Mouse (Mus musculus) neural tube, embryonic 13.5 days (tissue): Measurements from ENCODE around the gene Foxa1. TPM values are rescaled to one million over a fixed set of nuclear protein-coding genes. Genes with fewer than 3 reads are reported as not detected.

ENCODE experiments used
- ATAC-seq: fragments of 200-750 bp; cut with Nextera tagmentation; 2 replicates; pipeline ENCODE4 v1.8.0; 2017; ENCODE audit warnings: low read depth, mild to moderate bottlenecking, moderate TSS enrichment, moderate library complexity
- H3K27ac ChIP-seq: fragments of 300-500 bp; sonication (generic); replicated peaks from 2 replicates; pipeline ENCODE4 v1.5.1; 2015; ENCODE audit warnings: moderate library complexity, mild to moderate bottlenecking, inconsistent platforms
- H3K27me3 ChIP-seq: fragments of 300-500 bp; sonication (generic); 2 replicates; pipeline ENCODE4 v1.6.1; 2015; ENCODE audit warnings: mild to moderate bottlenecking, inconsistent platforms
- H3K36me3 ChIP-seq: fragments of 300-500 bp; sonication (generic); 2 replicates; pipeline ENCODE4 v1.6.1; 2015; ENCODE audit warnings: mild to moderate bottlenecking, inconsistent platforms
- H3K4me1 ChIP-seq: fragments of 300-500 bp; sonication (generic); replicated peaks from 2 replicates; pipeline ENCODE4 v1.6.1; 2015; ENCODE audit warnings: inconsistent platforms
- H3K4me2 ChIP-seq: fragments of 300-500 bp; sonication (generic); 2 replicates; pipeline ENCODE4 v1.6.1; 2015; ENCODE audit warnings: inconsistent platforms, mild to moderate bottlenecking, moderate library complexity
- H3K4me3 ChIP-seq: fragments of 300-500 bp; sonication (generic); 2 replicates; pipeline ENCODE4 v1.5.1; 2015; ENCODE audit warnings: mild to moderate bottlenecking, inconsistent platforms
- H3K9ac ChIP-seq: fragments of 300-500 bp; sonication (generic); 2 replicates; pipeline ENCODE4 v1.6.1; 2015; ENCODE audit warnings: moderate library complexity, mild to moderate bottlenecking, inconsistent platforms
- H3K9me3 ChIP-seq: fragments of 300-500 bp; sonication (generic); 2 replicates; pipeline ENCODE4 v1.6.1; 2016; ENCODE audit warnings: inconsistent platforms
- WGBS: fragments of 180-500 bp; shearing (Covaris S2); methylation state at CpG from one replicate; pipeline ENCODE4 v1.1.7; 2015; 5-methylcytosine and 5-hydroxymethylcytosine counted together
- polyA plus RNA-seq: library from polyadenylated mRNA; unstranded; fragments of >200 nt; fragmentation: Nextera tagmentation; extraction: Ambion mirVana; gene quantifications from 2 replicates; pipeline ENCODE4 v1.2.1, GENCODE M21; 2015

Foxa1 gene
- polyA plus RNA-seq, 1 experiment from 2014 or later = 0.74 TPM

DNA sequence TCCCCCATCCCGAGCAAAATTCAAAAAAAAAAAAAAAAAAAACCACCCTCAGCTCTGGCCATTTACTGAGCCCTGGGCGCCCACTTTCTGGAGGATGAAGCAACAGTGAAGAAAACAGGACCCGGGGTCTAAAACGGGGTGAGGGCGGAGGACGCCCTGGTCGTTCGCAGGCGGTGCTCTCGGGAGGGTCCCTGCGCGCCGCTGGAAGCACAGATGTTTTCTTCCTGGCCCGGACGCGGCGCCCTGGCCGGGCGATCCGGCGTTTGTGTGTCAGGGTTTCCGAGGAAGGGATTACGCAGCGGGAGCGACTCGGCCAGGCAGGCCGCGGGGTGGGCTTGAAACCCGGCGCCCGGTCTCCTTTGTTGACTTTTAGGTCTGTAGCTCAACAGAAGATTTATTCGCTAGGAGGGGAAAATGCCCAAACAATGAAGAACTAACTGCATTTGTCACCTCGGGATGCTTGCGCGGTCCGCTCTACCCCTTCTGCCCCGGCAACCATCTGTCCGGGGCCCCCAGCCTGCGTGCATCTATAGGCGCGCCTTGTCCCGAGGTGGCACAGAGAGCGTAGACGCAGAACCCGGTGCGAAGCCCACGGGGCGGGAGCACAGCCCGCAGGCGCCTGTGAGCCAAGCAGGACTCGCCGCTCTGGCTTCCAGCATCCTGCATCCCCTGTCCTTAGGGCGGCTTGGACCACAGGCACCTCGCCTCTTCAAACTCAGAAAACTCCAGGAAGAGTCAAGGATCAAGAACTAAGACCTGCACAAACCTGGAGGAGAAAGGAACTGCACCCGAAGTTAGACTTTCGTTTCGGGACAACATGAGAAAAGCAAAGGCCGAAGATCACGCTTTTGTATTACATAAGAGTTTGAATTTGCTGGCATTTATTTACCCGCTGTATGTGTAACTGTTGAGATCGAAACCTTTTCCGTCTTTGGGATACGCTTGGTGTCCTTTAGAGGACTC, 7.8 kb downstream of the Foxa1 start:
- no peaks in the 10 kb centered on the region for H3K9me3 ChIP-seq
- under 1% methylated on average over 63 of the region's 63 CpGs for WGBS
- no peaks in the 10 kb centered on the region for H3K36me3 ChIP-seq
- H3K4me3 ChIP-seq = peak overlapping the region; percentile 27
- H3K27me3 ChIP-seq = peaks cover 94% of the 10 kb centered on the region
- H3K4me2 ChIP-seq = peak overlapping the region; percentile 42
- H3K4me1 ChIP-seq = peaks cover 28% of the 10 kb centered on the region
- ATAC-seq = 0 out of 2 replicates have a peak, but pooled peaks have one; percentile 43
- H3K9ac ChIP-seq = 0 out of 2 replicates have a peak overlapping the region, but pooled peaks have one; percentile 12
- H3K27ac ChIP-seq = no peak overlapping the region

DNA sequence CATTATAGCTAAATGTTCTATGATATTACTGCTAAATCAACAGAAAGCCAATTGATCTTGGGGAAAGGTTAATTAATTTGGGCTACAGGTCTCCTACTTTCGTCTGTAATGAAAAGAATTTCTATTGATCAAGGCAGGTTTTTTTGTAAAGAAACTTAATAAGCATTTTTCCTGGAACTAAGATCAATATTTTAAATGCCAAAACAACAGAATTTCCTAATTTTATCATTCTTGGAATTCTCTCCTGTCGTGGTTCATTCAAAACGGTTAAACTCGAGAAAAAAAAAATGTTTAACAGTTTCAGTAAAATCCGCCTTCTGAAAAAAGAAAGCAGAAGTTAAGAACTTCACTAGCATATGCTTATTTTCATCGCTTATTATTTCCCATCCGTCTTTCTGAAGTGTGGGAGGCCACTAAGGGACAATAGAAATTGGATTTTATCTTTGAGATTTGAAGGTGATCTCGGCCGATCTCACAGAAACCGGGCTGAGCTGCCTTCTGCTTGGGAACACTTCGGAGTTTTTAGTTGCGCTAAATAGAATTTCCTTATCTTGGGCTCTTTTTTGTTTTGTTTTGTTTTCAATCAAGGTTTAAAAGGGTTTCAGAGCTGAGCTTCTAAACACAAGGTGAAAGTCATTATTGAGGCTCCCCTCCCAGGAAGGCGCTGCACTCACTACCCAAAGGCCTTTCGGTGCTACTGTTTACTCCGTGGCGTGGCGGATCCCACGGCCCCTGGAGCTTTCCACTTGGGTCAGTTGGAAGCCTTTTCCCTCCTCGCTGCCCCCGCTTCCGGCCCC, 8.7 kb downstream of the Foxa1 start:
- whole genome bisulfite sequencing = 1% methylated on average over 21 of the region's 21 CpGs
- H3K27me3 ChIP-seq = peaks cover 94% of the 10 kb centered on the region
- H3K4me2 ChIP-seq = peak overlapping the region; percentile 42
- H3K9me3 ChIP-seq = no peaks in the 10 kb centered on the region
- no peak for ATAC-seq
- H3K9ac ChIP-seq = 0 out of 2 replicates have a peak overlapping the region, but pooled peaks have one; percentile 12
- H3K27ac ChIP-seq = no peak overlapping the region
- H3K4me3 ChIP-seq = peak overlapping the region; percentile 27; the same call in 1 of the 2 replicates
- H3K4me1 ChIP-seq = peaks cover 27% of the 10 kb centered on the region
- H3K36me3 ChIP-seq = no peaks in the 10 kb centered on the region

GRCm38 (mm10) chr12:57536909-57537670, 9.6 kb downstream of the Foxa1 start:
- 3% methylated on average over 11 of the region's 11 CpGs for WGBS
- no peak for ATAC-seq

DNA sequence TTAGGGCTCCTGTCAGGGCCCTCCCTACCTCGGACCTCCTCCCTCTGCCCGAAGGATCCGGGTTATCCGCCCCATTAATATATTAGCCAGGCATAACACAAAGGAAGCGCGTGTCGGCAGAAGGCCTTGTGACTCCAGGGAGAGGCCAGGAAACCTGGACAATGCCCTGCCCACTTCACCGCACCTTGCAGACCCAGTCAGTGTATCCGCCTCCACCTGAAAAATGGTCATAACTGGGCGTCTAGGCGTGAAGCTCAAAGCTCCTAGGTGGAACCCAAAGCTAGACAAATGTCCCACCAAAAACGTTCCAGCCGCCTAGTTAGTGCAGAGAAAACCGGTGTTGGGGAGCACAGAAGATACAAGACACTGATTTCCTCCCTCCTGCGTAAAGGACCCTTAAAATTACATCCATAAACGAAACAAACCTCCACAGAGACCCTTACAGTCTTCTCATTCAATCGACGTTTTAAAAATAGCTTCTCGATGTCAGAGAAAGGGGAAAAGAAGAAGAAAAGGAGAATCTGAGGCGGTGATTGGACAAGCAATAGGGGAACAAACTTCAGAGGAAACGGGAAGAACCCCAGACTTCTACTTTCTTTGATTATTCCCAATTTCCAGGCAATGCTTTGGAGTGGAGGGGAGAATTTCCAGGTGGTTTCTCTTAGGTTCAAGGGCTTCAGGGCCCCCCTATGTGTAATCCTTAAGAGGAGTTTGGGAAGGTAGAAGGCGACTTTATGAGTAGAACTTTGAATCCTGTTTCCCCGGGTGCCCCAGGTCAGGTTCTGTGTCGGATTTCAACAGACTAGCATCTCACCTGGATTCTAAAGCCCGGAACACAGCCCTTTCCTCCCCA, 10.4 kb downstream of the Foxa1 start:
- Histone ChIP-seq H3K27me3 (peaks cover 94% of the 10 kb centered on the region), H3K9ac (no peak overlapping the region), H3K36me3 (no peaks in the 10 kb centered on the region), H3K9me3 (no peaks in the 10 kb centered on the region), H3K4me1 (peaks cover 16% of the 10 kb centered on the region), H3K4me2 (no peak overlapping the region), H3K4me3 (no peak overlapping the region), H3K27ac (no peak overlapping the region)
- no peak for ATAC-seq
- 2% methylated on average over 25 of the region's 25 CpGs for WGBS

More at GRCm38 (mm10) chr12:57536909-57537670, 9.6 kb downstream of the Foxa1 start:
- Histone ChIP-seq H3K36me3 (no peaks in the 10 kb centered on the region), H3K27ac (no peak overlapping the region), H3K4me2 (no peak overlapping the region), H3K4me3 (no peak overlapping the region), H3K4me1 (peaks cover 18% of the 10 kb centered on the region), H3K27me3 (peaks cover 94% of the 10 kb centered on the region), H3K9ac (no peak overlapping the region), H3K9me3 (no peaks in the 10 kb centered on the region)

DNA sequence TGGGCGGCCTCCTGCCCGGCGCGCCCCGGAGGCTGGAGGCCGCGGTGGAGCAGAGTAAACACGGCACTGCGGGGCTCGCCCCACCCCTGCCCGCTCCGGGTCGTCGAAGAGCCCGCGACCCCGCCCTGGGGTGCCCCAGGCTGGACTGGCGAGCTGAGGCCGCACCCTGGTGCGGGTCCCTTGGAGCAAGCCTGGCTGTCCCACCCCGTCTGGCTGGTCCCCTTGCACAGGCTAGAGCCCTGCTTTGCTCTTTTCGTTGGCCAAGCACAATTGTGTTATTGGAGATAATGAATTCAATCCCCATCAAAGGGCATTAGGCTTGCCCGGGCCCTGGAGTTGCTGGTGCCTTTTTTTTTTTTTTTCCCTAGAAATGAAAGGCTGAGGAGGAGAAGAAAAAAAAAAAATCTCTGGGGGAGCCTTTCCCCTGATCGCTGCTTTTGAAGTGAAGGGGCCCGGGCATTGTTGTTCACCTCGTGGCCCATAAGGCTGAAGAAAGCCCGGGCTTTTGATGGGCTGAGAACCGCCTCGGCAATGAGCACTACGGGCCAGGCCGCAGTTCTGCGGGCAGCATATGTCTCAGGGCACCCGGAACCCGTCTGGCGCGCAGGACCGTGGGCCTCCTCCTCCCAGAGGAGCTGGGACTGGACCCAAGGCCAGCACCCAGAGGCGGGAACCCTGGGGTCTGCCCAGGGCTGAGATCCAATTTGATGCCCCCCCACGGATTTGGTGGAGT, 11.7 kb downstream of the Foxa1 start:
- no peak overlapping the region for H3K4me3 ChIP-seq
- H3K9ac ChIP-seq = no peak overlapping the region
- H3K9me3 ChIP-seq = no peaks in the 10 kb centered on the region
- peaks cover 22% of the 10 kb centered on the region for H3K4me1 ChIP-seq
- peak; percentile 44 for ATAC-seq
- WGBS = under 1% methylated on average over 39 of the region's 39 CpGs
- H3K36me3 ChIP-seq = no peaks in the 10 kb centered on the region
- peaks cover 97% of the 10 kb centered on the region for H3K27me3 ChIP-seq
- H3K4me2 ChIP-seq = no peak overlapping the region
- no peak overlapping the region for H3K27ac ChIP-seq

- H3K4me2 ChIP-seq = no peak overlapping the region
- no peak overlapping the region for H3K4me3 ChIP-seq
- H3K27ac ChIP-seq = no peak overlapping the region
Measured at GRCm38 (mm10) chr12:57534517-57534878, 12.2 kb downstream of the Foxa1 start.

DNA sequence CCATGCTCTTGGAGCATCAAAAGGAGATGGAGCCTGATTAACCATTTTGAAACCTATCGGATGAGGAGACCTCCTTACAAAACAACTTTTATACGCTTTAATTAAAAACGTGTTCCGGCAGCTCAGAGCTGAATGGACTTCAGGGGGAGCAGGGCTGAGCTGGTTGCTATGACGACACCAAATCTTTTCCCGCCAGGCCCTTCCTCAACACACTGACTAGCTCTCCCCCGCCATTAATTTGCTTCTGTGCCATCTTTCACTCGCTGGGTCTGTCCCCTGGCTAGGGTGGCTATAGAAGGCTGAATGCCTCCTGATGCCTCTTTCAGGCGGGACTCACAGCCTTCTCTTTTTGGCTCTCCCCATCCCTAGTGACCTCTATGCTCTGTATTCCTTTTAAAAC, 16.2 kb downstream of the Foxa1 start:
- Histone ChIP-seq H3K4me1 (peaks cover 13% of the 10 kb centered on the region), H3K4me2 (no peak overlapping the region), H3K36me3 (no peaks in the 10 kb centered on the region), H3K27me3 (peaks cover 89% of the 10 kb centered on the region), H3K9ac (no peak overlapping the region), H3K27ac (no peak overlapping the region), H3K4me3 (no peak overlapping the region), H3K9me3 (no peaks in the 10 kb centered on the region)
- ATAC-seq = 0 out of 2 replicates have a peak, but pooled peaks have one; percentile 70
- WGBS = 8% methylated on average over 9 of the region's 9 CpGs

More at GRCm38 (mm10) chr12:57534517-57534878, 12.2 kb downstream of the Foxa1 start:
- peaks cover 97% of the 10 kb centered on the region for H3K27me3 ChIP-seq
- ATAC-seq = peak; percentile 30; the same call in 1 of the 2 replicates
- H3K36me3 ChIP-seq = no peaks in the 10 kb centered on the region
- no peaks in the 10 kb centered on the region for H3K9me3 ChIP-seq
- peaks cover 22% of the 10 kb centered on the region for H3K4me1 ChIP-seq
- H3K9ac ChIP-seq = no peak overlapping the region
- WGBS = 1% methylated on average over 6 of the region's 6 CpGs

- H3K4me1 ChIP-seq = peaks cover 5% of the 10 kb centered on the region; the same call in 1 of the 2 replicates
- H3K36me3 ChIP-seq = no peaks in the 10 kb centered on the region
- ATAC-seq = no peak
- no peak overlapping the region for H3K4me2 ChIP-seq
- no peaks in the 10 kb centered on the region for H3K9me3 ChIP-seq
- H3K27ac ChIP-seq = no peak overlapping the region
- 82% methylated on average over 4 of the region's 4 CpGs for WGBS
- peaks cover 71% of the 10 kb centered on the region for H3K27me3 ChIP-seq
- no peak overlapping the region for H3K9ac ChIP-seq
- no peak overlapping the region for H3K4me3 ChIP-seq
Measured at GRCm38 (mm10) chr12:57528335-57528734, 18.4 kb downstream of the Foxa1 start.

DNA sequence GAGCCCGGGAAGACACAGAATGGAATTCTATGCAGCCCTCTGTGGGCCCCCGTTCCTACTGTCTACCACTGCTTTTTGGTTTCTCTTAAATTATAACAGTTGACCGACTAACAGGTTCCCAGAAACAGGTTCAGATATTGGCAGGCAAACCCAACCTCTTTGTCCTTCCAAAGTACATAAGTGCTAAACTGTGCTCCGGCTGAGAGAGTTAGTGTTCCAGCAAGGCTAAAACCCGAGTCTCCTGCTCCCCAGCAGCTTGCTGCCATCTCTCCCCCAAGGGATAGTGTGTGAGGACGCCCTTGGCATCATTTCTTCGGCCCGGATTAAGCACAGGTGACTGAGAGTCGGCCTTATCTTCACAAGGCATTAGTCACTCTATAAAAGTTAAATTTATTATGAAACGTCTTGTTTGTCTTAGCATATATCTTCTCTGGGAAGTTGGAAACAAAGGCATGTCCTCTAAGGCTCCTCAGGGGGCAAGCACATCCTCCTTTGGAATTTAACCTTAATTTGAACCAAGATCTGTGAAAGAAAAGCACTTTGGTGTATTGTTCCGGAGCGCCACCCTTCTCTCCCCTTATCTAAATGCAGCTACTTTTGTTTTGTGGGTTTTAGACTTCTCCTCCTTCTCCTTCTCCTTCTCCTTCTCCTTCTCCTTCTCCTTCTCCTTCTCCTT, 30.9 kb downstream of the Foxa1 start:
- Histone ChIP-seq H3K4me3 (no peak overlapping the region), H3K9ac (no peak overlapping the region), H3K4me1 (no peaks in the 10 kb centered on the region), H3K27me3 (peaks cover 3% of the 10 kb centered on the region; the same call in 1 of the 2 replicates), H3K36me3 (no peaks in the 10 kb centered on the region), H3K4me2 (no peak overlapping the region), H3K27ac (no peak overlapping the region), H3K9me3 (no peaks in the 10 kb centered on the region)
- ATAC-seq = no peak
- WGBS = 39% methylated on average over 12 of the region's 12 CpGs

DNA sequence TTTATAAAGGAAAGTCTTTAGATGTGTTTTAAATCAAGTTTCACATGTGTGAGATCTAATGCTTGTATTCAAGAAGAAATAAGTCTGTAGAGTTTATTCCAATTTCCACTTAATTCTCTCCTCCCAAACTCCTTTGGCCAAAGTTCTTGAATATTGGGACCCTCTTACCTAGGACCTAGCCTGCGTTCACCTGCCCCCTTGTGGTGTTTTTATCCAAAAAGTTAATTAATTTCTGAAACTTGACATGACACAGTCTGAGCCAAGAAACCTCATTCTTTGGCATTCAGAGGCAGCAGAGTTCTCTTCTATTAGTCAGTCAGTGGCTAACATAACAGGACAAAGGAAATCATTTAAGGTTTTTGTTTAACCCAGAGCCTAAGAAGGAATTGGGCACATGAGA, 32.2 kb downstream of the Foxa1 start:
- Histone ChIP-seq H3K27me3 (peaks cover 3% of the 10 kb centered on the region; the same call in 1 of the 2 replicates), H3K36me3 (no peaks in the 10 kb centered on the region), H3K4me1 (no peaks in the 10 kb centered on the region), H3K4me3 (no peak overlapping the region), H3K27ac (no peak overlapping the region), H3K9ac (no peak overlapping the region), H3K4me2 (no peak overlapping the region), H3K9me3 (no peaks in the 10 kb centered on the region)
- no peak for ATAC-seq
- 75% methylated on average over 1 of the region's 1 CpGs for WGBS
